Mouse (Mus musculus): ENCODE measurements at regions not wholly inside any gene's neighbourhood (a gene's known extent, or its start where the extent isn't known, plus 50 kb on each side); places are given as distances from the start of the nearest gene placed in this dataset.

- no peak for DNase-seq (ENCODE audit: low spot score)
Measured at GRCm38 (mm10) chr2:81407372-81407771, 645.6 kb upstream of the Zfp804a start.

GRCm38 (mm10) chr2:81411751-81412150 is 641.3 kb upstream of the Zfp804a start:
- DNase-seq (ENCODE audit: low spot score) = no peak

- no peak for DNase-seq (ENCODE audit: low spot score)
Measured at GRCm38 (mm10) chr2:81431411-81431810, 621.6 kb upstream of the Zfp804a start.

GRCm38 (mm10) chr2:81439082-81439481 is 613.9 kb upstream of the Zfp804a start:
- DNase-seq (ENCODE audit: low spot score) = no peak

GRCm38 (mm10) chr2:81440929-81441328 is 612.1 kb upstream of the Zfp804a start:
- DNase-seq (ENCODE audit: low spot score) = no peak

GRCm38 (mm10) chr2:81450514-81450913 is 602.5 kb upstream of the Zfp804a start:
- DNase-seq (ENCODE audit: low spot score) = no peak

- peak; percentile 7 for DNase-seq (ENCODE audit: low spot score)
Measured at GRCm38 (mm10) chr2:81488821-81489220, 564.2 kb upstream of the Zfp804a start.

- DNase-seq (ENCODE audit: low spot score) = no peak
Measured at GRCm38 (mm10) chr2:81506985-81507384, 546.0 kb upstream of the Zfp804a start.

- DNase-seq (ENCODE audit: low spot score) = no peak
Measured at GRCm38 (mm10) chr2:81513030-81513579, 539.9 kb upstream of the Zfp804a start.

GRCm38 (mm10) chr2:81538111-81538510 is 514.9 kb upstream of the Zfp804a start:
- DNase-seq (ENCODE audit: low spot score) = no peak

- no peak for DNase-seq (ENCODE audit: low spot score)
Measured at GRCm38 (mm10) chr2:81549158-81549557, 503.9 kb upstream of the Zfp804a start.

- no peak for DNase-seq (ENCODE audit: low spot score)
Measured at GRCm38 (mm10) chr2:81582111-81582510, 470.9 kb upstream of the Zfp804a start.

All from embryo, embryonic 10 days (tissue).